Mouse (Mus musculus) kidney, embryonic 16.5 days (tissue): Measurements from ENCODE around the gene Ptgds. TPM values are rescaled to one million over a fixed set of nuclear protein-coding genes. Genes with fewer than 3 reads are reported as not detected.

Source experiments
- ATAC-seq: fragments of 200-750 bp; cut with Nextera tagmentation; 2 replicates; pipeline ENCODE4 v1.8.0; 2017; ENCODE audit warnings: moderate TSS enrichment; ENCODE audit not compliant: low FRiP score, low TSS enrichment
- H3K27ac ChIP-seq: fragments of 300-500 bp; sonication (generic); 2 replicates; pipeline ENCODE4 v1.5.1; 2014; ENCODE audit warnings: low read length
- H3K27me3 ChIP-seq: fragments of 300-500 bp; sonication (generic); 2 replicates; pipeline ENCODE4 v1.6.1; 2014; ENCODE audit warnings: low read length, control low read depth, mixed read lengths; ENCODE audit not compliant: insufficient read depth
- H3K36me3 ChIP-seq: fragments of 300-500 bp; sonication (generic); 2 replicates; pipeline ENCODE4 v1.6.1; 2014; ENCODE audit warnings: low read length, control low read depth, mixed read lengths; ENCODE audit not compliant: insufficient read depth
- H3K4me1 ChIP-seq: fragments of 300-500 bp; sonication (generic); 2 replicates; pipeline ENCODE4 v1.6.1; 2014; ENCODE audit warnings: low read length, control low read depth, mixed read lengths; ENCODE audit not compliant: insufficient read depth
- H3K4me2 ChIP-seq: fragments of 300-500 bp; sonication (generic); replicated peaks from 2 replicates; pipeline ENCODE4 v1.6.1; 2014; ENCODE audit warnings: low read depth, low read length
- H3K4me3 ChIP-seq: fragments of 300-500 bp; sonication (generic); 2 replicates; pipeline ENCODE4 v1.5.1; 2014; ENCODE audit warnings: mild to moderate bottlenecking, low read length
- H3K9ac ChIP-seq: fragments of 300-500 bp; sonication (generic); replicated peaks from 2 replicates; pipeline ENCODE4 v1.6.1; 2014; ENCODE audit warnings: low read length
- H3K9me3 ChIP-seq: fragments of 300-500 bp; sonication (generic); 2 replicates; pipeline ENCODE4 v1.6.1; 2016; ENCODE audit warnings: low read length, control low read depth
- WGBS: fragments of 180-500 bp; shearing (Covaris S2); extraction: QIAGEN DNeasy Blood & Tissue Kit; methylation state at CpG from one replicate; pipeline ENCODE4 v1.1.7; 2014; 5-methylcytosine and 5-hydroxymethylcytosine counted together
- polyA plus RNA-seq: library from polyadenylated mRNA; unstranded; fragments of >200 nt; fragmentation: Nextera tagmentation; extraction: Ambion mirVana; gene quantifications from 2 replicates; pipeline ENCODE4 v1.2.1, GENCODE M21; 2015

The Ptgds gene
- polyA plus RNA-seq, 1 experiment from 2014 or later, result 4.7 TPM

DNA sequence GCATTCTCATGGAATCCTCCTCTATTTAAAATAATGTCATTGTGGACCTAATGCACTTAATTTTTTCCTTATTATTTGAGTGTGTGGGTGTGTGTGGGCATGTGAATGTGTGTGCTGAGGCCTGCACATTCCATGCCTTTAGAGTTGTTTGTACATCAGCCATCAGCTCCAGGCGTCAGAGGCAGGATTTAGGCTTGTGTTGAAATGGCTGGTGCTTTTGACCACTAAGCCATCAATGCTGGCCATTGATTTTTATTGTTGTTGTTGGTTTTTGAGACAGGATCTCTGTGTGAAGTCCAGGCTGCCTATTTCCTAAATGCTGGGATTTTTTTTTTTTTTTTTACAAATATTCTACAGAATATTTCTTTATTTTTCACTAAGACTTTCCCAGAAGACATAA is 16.9 kb downstream of the Ptgds start:
- no peak for ATAC-seq
- H3K4me2 ChIP-seq, result no peak overlapping the region
- H3K9ac ChIP-seq, result no peak overlapping the region
- no peaks in the 10 kb centered on the region for H3K9me3 ChIP-seq
- H3K27ac ChIP-seq, result no peak overlapping the region
- H3K4me3 ChIP-seq, result no peak overlapping the region
- 41% methylated on average over 1 of the region's 1 CpGs for WGBS
- H3K4me1 ChIP-seq, result no peaks in the 10 kb centered on the region
- no peaks in the 10 kb centered on the region for H3K27me3 ChIP-seq
- H3K36me3 ChIP-seq, result no peaks in the 10 kb centered on the region

GRCm38 (mm10) chr2:25450853-25451647 is 18.8 kb downstream of the Ptgds start:
- no peak overlapping the region for H3K27ac ChIP-seq
- WGBS, result 76% methylated on average over 8 of the region's 8 CpGs
- H3K4me1 ChIP-seq, result no peaks in the 10 kb centered on the region
- no peak overlapping the region for H3K9ac ChIP-seq
- no peak overlapping the region for H3K4me3 ChIP-seq
- H3K27me3 ChIP-seq, result no peaks in the 10 kb centered on the region
- no peak for ATAC-seq
- no peaks in the 10 kb centered on the region for H3K36me3 ChIP-seq
- no peaks in the 10 kb centered on the region for H3K9me3 ChIP-seq
- no peak overlapping the region for H3K4me2 ChIP-seq

DNA sequence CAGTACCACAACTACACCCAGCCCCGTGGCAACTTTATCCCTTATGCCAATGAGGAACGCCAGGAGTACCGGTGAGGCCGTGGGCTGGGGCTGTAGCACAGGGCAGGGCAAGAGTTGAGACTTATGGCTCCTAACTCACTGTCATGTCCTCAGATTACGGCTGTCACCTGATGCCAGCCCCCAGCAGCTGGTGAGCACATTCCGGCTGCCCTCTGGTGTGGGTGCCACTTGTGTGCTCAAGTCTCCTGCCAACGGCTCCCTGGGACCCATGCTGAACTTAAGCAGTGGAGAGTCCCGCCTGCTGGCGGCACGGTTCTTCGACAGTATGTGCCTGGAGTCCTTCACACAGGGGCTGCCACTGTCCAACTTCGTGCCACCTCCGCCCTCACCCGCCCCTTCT is 27.2 kb downstream of the Ptgds start:
- Histone ChIP-seq H3K27ac (no peak overlapping the region), H3K4me1 (no peaks in the 10 kb centered on the region), H3K36me3 (peaks cover 33% of the 10 kb centered on the region), H3K4me2 (no peak overlapping the region), H3K9ac (no peak overlapping the region), H3K27me3 (no peaks in the 10 kb centered on the region), H3K4me3 (no peak overlapping the region), H3K9me3 (no peaks in the 10 kb centered on the region)
- ATAC-seq, result no peak
- 77% methylated on average over 14 of the region's 14 CpGs for WGBS

DNA sequence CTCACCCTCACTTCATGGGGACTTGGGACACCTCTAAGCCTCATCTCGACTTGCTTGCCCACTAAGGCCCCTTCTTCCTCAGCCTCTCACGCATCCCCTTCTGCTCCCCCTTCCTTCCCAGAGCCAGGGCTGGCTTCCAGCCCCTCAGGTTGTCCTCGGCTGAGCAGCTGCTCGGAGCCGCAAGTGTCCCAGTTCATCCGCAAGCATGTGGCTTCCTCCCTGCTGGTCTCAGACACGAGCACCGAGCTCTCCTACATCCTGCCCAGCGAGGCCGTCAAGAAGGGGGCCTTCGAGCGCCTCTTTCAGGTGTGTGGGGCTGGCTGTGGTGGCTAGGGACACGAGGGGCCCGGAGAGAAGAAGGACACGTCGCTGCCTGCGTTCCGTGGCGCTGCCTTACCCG is 28.8 kb downstream of the Ptgds start:
- H3K4me3 ChIP-seq, result no peak overlapping the region
- H3K9ac ChIP-seq, result no peak overlapping the region
- peaks cover 33% of the 10 kb centered on the region for H3K36me3 ChIP-seq
- H3K9me3 ChIP-seq, result no peaks in the 10 kb centered on the region
- ATAC-seq, result no peak
- H3K4me2 ChIP-seq, result no peak overlapping the region
- no peak overlapping the region for H3K27ac ChIP-seq
- H3K4me1 ChIP-seq, result no peaks in the 10 kb centered on the region
- H3K27me3 ChIP-seq, result no peaks in the 10 kb centered on the region
- 87% methylated on average over 20 of the region's 20 CpGs for WGBS

DNA sequence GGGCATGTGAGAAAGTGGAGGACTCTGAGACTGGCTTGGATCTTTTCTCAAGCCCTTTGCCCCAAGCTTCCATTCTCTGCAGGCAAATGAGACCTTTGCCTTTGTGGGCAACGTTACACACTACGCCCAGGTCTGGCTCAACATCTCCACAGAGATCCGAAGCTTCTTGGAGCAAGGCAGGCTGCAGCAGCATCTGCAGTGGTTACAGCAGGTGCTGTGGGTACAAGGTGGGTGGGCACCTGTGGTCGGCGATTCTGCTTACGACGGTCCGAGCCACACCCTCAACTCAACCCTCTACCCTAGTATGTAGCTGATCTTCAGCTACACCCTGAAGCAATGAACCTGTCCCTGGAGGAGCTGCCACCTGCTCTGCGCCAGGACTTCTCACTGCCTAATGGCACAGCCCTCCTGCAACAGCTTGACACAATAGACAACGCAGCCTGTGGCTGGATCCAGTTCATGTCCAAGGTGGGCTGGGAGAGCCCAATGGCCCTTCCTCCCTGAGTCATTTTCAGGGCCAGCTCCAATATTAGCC is 33.5 kb downstream of the Ptgds start:
- no peak for ATAC-seq
- Histone ChIP-seq H3K27ac (no peak overlapping the region), H3K36me3 (peaks cover 12% of the 10 kb centered on the region; the same call in 1 of the 2 replicates), H3K4me1 (peaks cover 3% of the 10 kb centered on the region), H3K27me3 (no peaks in the 10 kb centered on the region), H3K4me3 (no peak overlapping the region), H3K9me3 (no peaks in the 10 kb centered on the region), H3K9ac (no peak overlapping the region), H3K4me2 (no peak overlapping the region)
- WGBS, result 91% methylated on average over 10 of the region's 10 CpGs

- H3K9ac ChIP-seq, result no peak overlapping the region
- H3K4me2 ChIP-seq, result no peak overlapping the region
- H3K27ac ChIP-seq, result no peak overlapping the region
- 0 out of 2 replicates have a peak, but pooled peaks cover 4% of the 10 kb centered on the region for H3K27me3 ChIP-seq
- WGBS, result 86% methylated on average over 8 of the region's 8 CpGs
- no peak for ATAC-seq
- H3K4me1 ChIP-seq, result peaks cover 23% of the 10 kb centered on the region
- H3K4me3 ChIP-seq, result no peak overlapping the region
- H3K9me3 ChIP-seq, result no peaks in the 10 kb centered on the region
- H3K36me3 ChIP-seq, result peaks cover 8% of the 10 kb centered on the region; the same call in 1 of the 2 replicates
These were observed 35.6 kb downstream of the Ptgds start for GRCm38 (mm10) chr2:25434292-25434691.

- Histone ChIP-seq H3K36me3 (no peaks in the 10 kb centered on the region), H3K4me3 (no peak overlapping the region), H3K9ac (no peak overlapping the region), H3K4me1 (peaks cover 30% of the 10 kb centered on the region), H3K27ac (no peak overlapping the region), H3K27me3 (0 out of 2 replicates have a peak, but pooled peaks cover 5% of the 10 kb centered on the region), H3K9me3 (no peaks in the 10 kb centered on the region), H3K4me2 (no peak overlapping the region)
- ATAC-seq, result no peak
- WGBS, result 84% methylated on average over 17 of the region's 17 CpGs
These were observed 36.7 kb downstream of the Ptgds start for GRCm38 (mm10) chr2:25433101-25433500.

GRCm38 (mm10) chr2:25432326-25433098 is 37.3 kb downstream of the Ptgds start:
- H3K9ac ChIP-seq, result no peak overlapping the region
- H3K4me1 ChIP-seq, result peaks cover 32% of the 10 kb centered on the region
- no peak for ATAC-seq
- H3K9me3 ChIP-seq, result no peaks in the 10 kb centered on the region
- H3K4me2 ChIP-seq, result no peak overlapping the region
- H3K27me3 ChIP-seq, result 0 out of 2 replicates have a peak, but pooled peaks cover 5% of the 10 kb centered on the region
- WGBS, result 73% methylated on average over 11 of the region's 11 CpGs
- no peaks in the 10 kb centered on the region for H3K36me3 ChIP-seq
- no peak overlapping the region for H3K4me3 ChIP-seq
- no peak overlapping the region for H3K27ac ChIP-seq

DNA sequence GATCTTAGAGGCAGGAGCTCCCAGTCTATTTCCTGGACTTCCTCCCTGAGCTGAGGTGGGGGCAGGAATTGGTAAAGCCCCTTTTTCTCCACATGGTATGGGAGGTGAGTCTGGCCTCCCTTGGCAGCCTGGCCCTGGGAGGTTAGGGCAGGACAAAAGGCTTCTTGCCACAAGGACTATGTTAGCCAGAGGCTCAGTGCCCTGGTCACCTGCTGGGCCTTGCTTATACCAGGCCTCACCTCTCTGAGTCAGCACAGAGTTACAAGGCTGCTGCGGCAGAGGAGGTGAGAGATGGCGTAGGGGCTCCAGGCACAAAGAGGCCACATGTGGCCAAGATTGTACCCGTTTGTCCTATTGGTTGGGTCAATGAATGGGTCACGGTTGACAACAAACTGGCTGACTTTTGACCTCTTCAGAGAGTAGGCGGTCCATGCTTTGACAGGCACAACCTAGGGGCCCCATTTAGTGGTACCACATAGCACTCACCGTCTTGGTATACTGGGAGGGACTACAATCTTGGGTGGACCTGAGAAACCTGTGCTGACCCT is 38.5 kb downstream of the Ptgds start:
- Histone ChIP-seq H3K36me3 (no peaks in the 10 kb centered on the region), H3K4me2 (peak overlapping the region; percentile 17), H3K4me1 (peaks cover 32% of the 10 kb centered on the region), H3K4me3 (no peak overlapping the region), H3K27me3 (0 out of 2 replicates have a peak, but pooled peaks cover 5% of the 10 kb centered on the region), H3K9me3 (no peaks in the 10 kb centered on the region), H3K27ac (peak overlapping the region; percentile 45; the same call in 1 of the 2 replicates), H3K9ac (no peak overlapping the region; the same call in 1 of the 2 replicates)
- no peak for ATAC-seq
- 65% methylated on average over 6 of the region's 6 CpGs for WGBS
